Mouse (Mus musculus) embryo, embryonic 11.5 days (tissue): Measurements from ENCODE around the gene Tpm1.

Experiments used
- DNase-seq: peaks from one replicate; pipeline ENCODE4 v3.0.0-alpha.2; 2012; ENCODE audit warnings: low read depth, low spot score

Tpm1 gene

GRCm38 (mm10) chr9:67049086-67049824 lies at the start of gene Tpm1:
Gene Tpm1 (minus strand): TSS chr9:67049406.
- DNase-seq, result peak; percentile 66

- DNase-seq, result no peak
Measured at GRCm38 (mm10) chr9:67094371-67094770, 45.2 kb upstream of the Tpm1 start.

GRCm38 (mm10) chr9:67092210-67092609 lies 43.0 kb upstream of the Tpm1 start:
- no peak for DNase-seq

- DNase-seq, result no peak
Measured at GRCm38 (mm10) chr9:67091598-67091997, 42.4 kb upstream of the Tpm1 start.

GRCm38 (mm10) chr9:67091151-67091550 lies 41.9 kb upstream of the Tpm1 start:
- DNase-seq, result no peak

GRCm38 (mm10) chr9:67090633-67091045 lies 41.4 kb upstream of the Tpm1 start:
- no peak for DNase-seq

- DNase-seq, result no peak
Measured at GRCm38 (mm10) chr9:67089167-67089566, 40.0 kb upstream of the Tpm1 start.

GRCm38 (mm10) chr9:67083801-67084200 lies 34.6 kb upstream of the Tpm1 start:
- no peak for DNase-seq

GRCm38 (mm10) chr9:67081688-67082087 lies 32.5 kb upstream of the Tpm1 start:
- no peak for DNase-seq

- DNase-seq, result no peak
Measured at GRCm38 (mm10) chr9:67077658-67078319, 28.6 kb upstream of the Tpm1 start.

- DNase-seq, result no peak
Measured at GRCm38 (mm10) chr9:67077266-67077657, 28.1 kb upstream of the Tpm1 start.

GRCm38 (mm10) chr9:67072182-67072581 lies 23.0 kb upstream of the Tpm1 start:
- no peak for DNase-seq

- DNase-seq, result no peak
Measured at GRCm38 (mm10) chr9:67071596-67071995, 22.4 kb upstream of the Tpm1 start.

- DNase-seq, result no peak
Measured at GRCm38 (mm10) chr9:67071103-67071502, 21.9 kb upstream of the Tpm1 start.

GRCm38 (mm10) chr9:67066616-67067015 lies 17.4 kb upstream of the Tpm1 start:
- DNase-seq, result no peak

GRCm38 (mm10) chr9:67059714-67060113 lies 10.5 kb upstream of the Tpm1 start:
- DNase-seq, result no peak

GRCm38 (mm10) chr9:67058366-67058765 lies 9.2 kb upstream of the Tpm1 start:
- DNase-seq, result no peak

- no peak for DNase-seq
Measured at GRCm38 (mm10) chr9:67050736-67051337, 1.6 kb upstream of the Tpm1 start.

GRCm38 (mm10) chr9:67049836-67050235 lies 630 bp upstream of the Tpm1 start:
- DNase-seq, result no peak

- DNase-seq, result no peak
Measured at GRCm38 (mm10) chr9:67048483-67049085, 622 bp downstream of the Tpm1 start.

GRCm38 (mm10) chr9:67047606-67048482 lies 1.4 kb downstream of the Tpm1 start:
- no peak for DNase-seq
